Mouse (Mus musculus): ENCODE results near the gene Ctbp1. TPM values are rescaled to one million over a fixed set of nuclear protein-coding genes. Genes with fewer than 3 reads are reported as not detected.

Ctbp1 gene
- polyA plus RNA-seq, 1 experiment from 2014 or later: 489 TPM

DNA sequence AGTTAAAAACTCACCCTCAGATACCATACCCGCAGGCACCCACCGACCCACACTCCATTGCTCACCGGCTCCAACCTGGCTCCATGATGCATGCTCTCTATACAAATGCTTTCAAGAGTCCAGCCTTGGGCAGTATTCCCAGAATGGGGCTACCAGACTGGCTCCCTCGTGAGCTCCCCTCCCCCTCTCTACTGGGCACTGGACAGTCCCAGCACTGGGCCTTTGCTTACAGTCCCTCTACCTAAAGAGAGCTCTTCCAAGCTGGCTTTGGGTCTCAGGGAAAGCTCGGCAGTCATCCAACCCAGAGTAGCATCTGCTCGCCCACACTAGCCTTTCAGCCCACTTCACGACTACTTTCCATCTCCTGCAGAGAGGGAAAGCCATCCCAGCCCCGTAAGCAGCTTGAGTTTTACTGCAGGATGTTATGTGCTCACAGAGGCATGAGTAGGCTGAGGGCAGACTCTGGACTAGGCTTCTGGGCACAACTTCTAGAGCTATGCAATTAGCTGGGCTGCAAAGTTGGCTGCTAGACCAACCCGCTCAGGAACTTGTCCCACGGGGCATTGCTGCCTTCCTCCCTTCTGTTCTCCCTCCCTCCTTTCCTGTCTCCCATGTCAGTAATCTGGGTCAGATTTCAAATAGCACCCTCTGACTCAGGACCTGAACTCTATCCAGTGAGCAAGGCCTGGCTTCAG is 54.3 kb downstream of the Ctbp1 start:
- WGBS: 74% methylated on average over 10 of the region's 10 CpGs
- no peaks in the 10 kb centered on the region for H3K27me3 ChIP-seq

GRCm38 (mm10) chr5:33219831-33220230 is 55.0 kb downstream of the Ctbp1 start:
- H3K4me3 ChIP-seq: no peak overlapping the region
- no peaks in the 10 kb centered on the region for H3K27me3 ChIP-seq
- no peak overlapping the region for H3K4me2 ChIP-seq
- H3K4me1 ChIP-seq (replicated peaks): peaks cover 6% of the 10 kb centered on the region; the same call in 1 of the 2 replicates
- H3K9ac ChIP-seq: no peak overlapping the region
- no peak for ATAC-seq (ENCODE audit: low FRiP score, low read depth)
- no peaks in the 10 kb centered on the region for H3K36me3 ChIP-seq
- H3K9me3 ChIP-seq: no peaks in the 10 kb centered on the region
- 96% methylated on average over 4 of the region's 4 CpGs for WGBS
- no peak overlapping the region for H3K27ac ChIP-seq (replicated peaks)

More for the DNA sequence above, 54.3 kb downstream of the Ctbp1 start:
- Histone ChIP-seq H3K4me1 (replicated peaks) (peaks cover 6% of the 10 kb centered on the region; the same call in 1 of the 2 replicates), H3K27ac (replicated peaks) (no peak overlapping the region), H3K36me3 (no peaks in the 10 kb centered on the region), H3K4me2 (no peak overlapping the region), H3K4me3 (no peak overlapping the region), H3K9ac (no peak overlapping the region), H3K9me3 (no peaks in the 10 kb centered on the region)
- peak; percentile 54; the same call in 1 of the 2 replicates for ATAC-seq (ENCODE audit: low FRiP score, low read depth)

- H3K27ac ChIP-seq (replicated peaks): no peak overlapping the region
- no peak overlapping the region for H3K4me2 ChIP-seq
- H3K9me3 ChIP-seq: no peaks in the 10 kb centered on the region
- H3K27me3 ChIP-seq: no peaks in the 10 kb centered on the region
- H3K4me1 ChIP-seq (replicated peaks): peaks cover 6% of the 10 kb centered on the region; the same call in 1 of the 2 replicates
- ATAC-seq (ENCODE audit: low FRiP score, low read depth): no peak
- no peak overlapping the region for H3K9ac ChIP-seq
- no peaks in the 10 kb centered on the region for H3K36me3 ChIP-seq
- H3K4me3 ChIP-seq: no peak overlapping the region
- WGBS: 74% methylated on average over 20 of the region's 20 CpGs
Measured at GRCm38 (mm10) chr5:33218746-33219449, 55.9 kb downstream of the Ctbp1 start.

DNA sequence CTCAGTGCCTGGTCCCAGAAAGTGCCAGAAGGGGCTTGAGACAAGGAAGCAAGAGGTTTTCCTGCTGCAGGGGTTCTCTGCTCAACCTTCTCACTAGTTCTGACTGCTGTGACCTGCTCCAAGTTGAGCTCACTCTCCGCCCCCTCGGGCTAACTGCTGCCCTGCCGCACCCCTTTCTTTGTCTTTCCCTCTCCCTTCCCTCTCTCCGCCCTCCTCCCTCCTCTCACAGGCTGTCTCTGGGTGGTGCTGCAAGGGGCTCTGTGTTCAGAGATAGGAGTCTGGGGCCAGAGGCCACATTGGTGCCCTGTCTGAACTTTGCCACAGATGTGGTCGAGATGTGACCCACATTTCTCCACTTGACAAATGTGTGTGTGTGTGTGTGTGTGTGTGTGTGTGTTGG is 56.7 kb downstream of the Ctbp1 start, which contains the start of gene Spon2:
Gene Spon2, minus strand, starts transcription at position 375 of the 400 bp plus-strand sequence.
- no peak within 1 kb of the TSS for H3K27ac ChIP-seq (replicated peaks)
- no peak within 1 kb of the TSS for H3K4me2 ChIP-seq
- ATAC-seq (ENCODE audit: low FRiP score, low read depth): no peak
- no peaks in the 10 kb centered on the region for H3K36me3 ChIP-seq
- no peak within 1 kb of the TSS for H3K9ac ChIP-seq
- H3K9me3 ChIP-seq: no peaks in the 10 kb centered on the region
- H3K4me1 ChIP-seq (replicated peaks): peaks cover 6% of the 10 kb centered on the region; the same call in 1 of the 2 replicates
- 21% methylated on average over 5 of the region's 5 CpGs for WGBS
- H3K27me3 ChIP-seq: no peaks in the 10 kb centered on the region
- H3K4me3 ChIP-seq: no peak within 1 kb of the TSS

DNA sequence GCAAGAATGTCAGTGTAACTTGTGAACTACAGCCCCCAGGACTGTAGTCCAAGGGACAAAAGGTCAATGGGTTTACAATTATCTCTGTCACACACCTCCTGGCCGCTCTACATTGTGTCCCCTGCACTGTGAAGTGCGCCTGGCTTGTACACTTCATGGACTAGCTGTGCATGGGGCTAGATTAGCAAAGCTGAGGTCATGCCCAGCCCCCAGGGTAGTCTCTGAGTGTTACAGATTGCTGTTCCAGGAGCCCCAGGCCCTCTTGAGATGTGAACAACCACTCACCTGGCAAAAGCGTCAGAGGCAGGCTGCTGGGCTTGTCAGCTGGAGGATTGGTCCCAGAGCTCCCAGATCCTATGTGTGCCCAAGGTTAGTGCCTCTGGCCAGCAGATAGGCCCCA is 57.1 kb downstream of the Ctbp1 start:
- Histone ChIP-seq H3K4me1 (replicated peaks) (peaks cover 6% of the 10 kb centered on the region; the same call in 1 of the 2 replicates), H3K4me2 (no peak overlapping the region), H3K27me3 (no peaks in the 10 kb centered on the region), H3K36me3 (no peaks in the 10 kb centered on the region), H3K9me3 (no peaks in the 10 kb centered on the region), H3K9ac (no peak overlapping the region), H3K27ac (replicated peaks) (no peak overlapping the region), H3K4me3 (no peak overlapping the region)
- 53% methylated on average over 3 of the region's 3 CpGs for WGBS
- no peak for ATAC-seq (ENCODE audit: low FRiP score, low read depth)

GRCm38 (mm10) chr5:33214723-33215122 is 60.1 kb downstream of the Ctbp1 start:
- Histone ChIP-seq H3K9me3 (no peaks in the 10 kb centered on the region), H3K9ac (no peak overlapping the region), H3K4me2 (no peak overlapping the region), H3K27ac (replicated peaks) (no peak overlapping the region), H3K36me3 (no peaks in the 10 kb centered on the region), H3K4me1 (replicated peaks) (peaks cover 6% of the 10 kb centered on the region; the same call in 1 of the 2 replicates), H3K4me3 (no peak overlapping the region), H3K27me3 (no peaks in the 10 kb centered on the region)
- WGBS: 75% methylated on average over 4 of the region's 4 CpGs
- ATAC-seq (ENCODE audit: low FRiP score, low read depth): no peak

DNA sequence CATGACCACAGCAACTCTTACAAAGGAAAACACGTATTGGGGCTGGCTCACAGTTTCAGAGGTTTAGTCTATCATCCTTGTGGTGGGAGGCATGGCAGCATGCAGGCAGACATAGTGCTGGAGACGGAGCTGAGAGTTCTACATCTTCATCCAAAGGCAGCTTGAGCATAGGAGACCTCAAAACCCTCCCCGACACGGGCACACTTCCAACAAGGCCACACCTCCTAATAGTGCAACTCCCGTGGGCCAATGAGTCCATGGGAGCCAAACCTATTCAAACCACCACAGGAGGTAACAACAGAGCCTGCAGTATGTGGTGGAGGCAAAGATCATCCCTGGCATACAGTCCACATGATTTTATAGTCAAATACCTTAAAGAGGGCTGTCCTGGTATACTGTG is 63.5 kb downstream of the Ctbp1 start:
- Histone ChIP-seq H3K27ac (replicated peaks) (no peak overlapping the region), H3K27me3 (no peaks in the 10 kb centered on the region), H3K36me3 (no peaks in the 10 kb centered on the region), H3K4me3 (no peak overlapping the region), H3K4me2 (no peak overlapping the region), H3K9me3 (no peaks in the 10 kb centered on the region), H3K4me1 (replicated peaks) (no peaks in the 10 kb centered on the region), H3K9ac (no peak overlapping the region)
- ATAC-seq (ENCODE audit: low FRiP score, low read depth): no peak
- 86% methylated on average over 5 of the region's 5 CpGs for WGBS

- no peaks in the 10 kb centered on the region for H3K9me3 ChIP-seq
- ATAC-seq (ENCODE audit: low FRiP score, low read depth): no peak
- H3K4me3 ChIP-seq: no peak overlapping the region
- H3K36me3 ChIP-seq: no peaks in the 10 kb centered on the region
- 92% methylated on average over 3 of the region's 3 CpGs for WGBS
- no peaks in the 10 kb centered on the region for H3K27me3 ChIP-seq
- H3K9ac ChIP-seq: no peak overlapping the region
- no peaks in the 10 kb centered on the region for H3K4me1 ChIP-seq (replicated peaks)
- H3K4me2 ChIP-seq: no peak overlapping the region
- H3K27ac ChIP-seq (replicated peaks): no peak overlapping the region
Measured at GRCm38 (mm10) chr5:33210515-33210914, 64.3 kb downstream of the Ctbp1 start.

DNA sequence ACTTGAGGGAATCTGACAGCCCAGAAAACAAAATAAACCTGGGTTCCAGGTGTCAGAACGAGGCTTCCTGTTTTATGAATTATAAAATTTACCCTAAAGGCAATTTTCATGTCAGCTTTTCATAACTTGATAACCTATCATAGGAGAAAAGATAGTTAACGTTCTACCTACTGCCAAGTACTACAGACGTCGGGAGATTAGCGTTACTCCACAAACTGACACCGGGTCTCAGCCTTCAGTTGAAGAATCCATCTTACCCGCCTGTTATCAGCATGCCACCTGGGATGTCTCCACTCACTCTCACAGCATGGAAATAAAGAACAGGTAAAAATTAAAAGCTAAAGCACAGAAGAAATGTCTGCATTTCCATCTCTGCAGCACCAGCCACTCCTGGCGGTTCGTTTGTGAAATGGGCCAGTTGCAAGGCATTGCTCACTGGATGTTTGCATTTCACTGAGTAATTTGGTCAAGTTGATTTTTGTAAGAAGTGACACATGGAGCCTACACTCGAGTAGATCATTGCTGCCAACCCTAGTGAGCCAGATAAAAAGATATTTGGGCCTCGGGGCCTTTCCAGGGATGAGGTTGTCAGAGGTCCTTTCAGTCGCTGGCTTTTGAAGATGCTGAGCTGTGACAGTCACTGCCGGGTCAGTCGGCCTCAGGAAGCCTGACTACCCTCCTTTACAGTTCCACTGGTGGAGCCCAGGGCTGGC is 66.1 kb downstream of the Ctbp1 start:
- H3K4me3 ChIP-seq: no peak overlapping the region
- no peaks in the 10 kb centered on the region for H3K27me3 ChIP-seq
- H3K4me1 ChIP-seq (replicated peaks): no peaks in the 10 kb centered on the region; the same call in 1 of the 2 replicates
- H3K9ac ChIP-seq: no peak overlapping the region
- no peaks in the 10 kb centered on the region for H3K9me3 ChIP-seq
- H3K27ac ChIP-seq (replicated peaks): no peak overlapping the region
- WGBS: 78% methylated on average over 14 of the region's 14 CpGs
- no peak overlapping the region for H3K4me2 ChIP-seq
- no peak for ATAC-seq (ENCODE audit: low FRiP score, low read depth)
- no peaks in the 10 kb centered on the region for H3K36me3 ChIP-seq

DNA sequence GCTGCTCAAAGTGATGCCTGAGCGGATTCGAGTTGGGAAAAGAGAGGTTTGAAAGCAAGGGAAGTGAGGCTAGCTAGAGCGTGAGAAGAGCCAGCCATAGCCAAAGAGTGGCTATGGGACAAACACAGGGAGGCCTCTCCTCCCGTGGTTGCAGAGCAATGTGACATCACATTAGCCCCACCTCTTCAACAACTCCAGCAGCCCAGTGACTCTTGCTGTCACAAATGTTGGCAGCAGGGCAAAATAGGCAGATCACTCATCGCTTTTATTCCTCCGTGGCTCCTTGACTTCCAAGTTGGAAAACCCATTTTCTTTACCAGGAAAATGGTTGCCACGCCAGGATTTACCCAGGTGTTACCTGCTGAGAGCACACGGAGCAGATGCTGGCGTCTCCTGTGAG is 67.7 kb downstream of the Ctbp1 start:
- 60% methylated on average over 9 of the region's 9 CpGs for WGBS
- Histone ChIP-seq H3K27me3 (no peaks in the 10 kb centered on the region), H3K36me3 (no peaks in the 10 kb centered on the region), H3K4me1 (replicated peaks) (no peaks in the 10 kb centered on the region; the same call in 1 of the 2 replicates), H3K27ac (replicated peaks) (no peak overlapping the region), H3K9ac (no peak overlapping the region), H3K9me3 (no peaks in the 10 kb centered on the region), H3K4me3 (no peak overlapping the region), H3K4me2 (no peak overlapping the region)
- no peak for ATAC-seq (ENCODE audit: low FRiP score, low read depth)

- Histone ChIP-seq H3K4me2 (no peak overlapping the region), H3K36me3 (no peaks in the 10 kb centered on the region), H3K9me3 (no peaks in the 10 kb centered on the region), H3K27me3 (no peaks in the 10 kb centered on the region), H3K27ac (replicated peaks) (no peak overlapping the region), H3K4me3 (no peak overlapping the region), H3K4me1 (replicated peaks) (no peaks in the 10 kb centered on the region; the same call in 1 of the 2 replicates), H3K9ac (no peak overlapping the region)
- ATAC-seq (ENCODE audit: low FRiP score, low read depth): no peak
- WGBS: 94% methylated on average over 7 of the region's 7 CpGs
Measured at GRCm38 (mm10) chr5:33206328-33206727, 68.5 kb downstream of the Ctbp1 start.

DNA sequence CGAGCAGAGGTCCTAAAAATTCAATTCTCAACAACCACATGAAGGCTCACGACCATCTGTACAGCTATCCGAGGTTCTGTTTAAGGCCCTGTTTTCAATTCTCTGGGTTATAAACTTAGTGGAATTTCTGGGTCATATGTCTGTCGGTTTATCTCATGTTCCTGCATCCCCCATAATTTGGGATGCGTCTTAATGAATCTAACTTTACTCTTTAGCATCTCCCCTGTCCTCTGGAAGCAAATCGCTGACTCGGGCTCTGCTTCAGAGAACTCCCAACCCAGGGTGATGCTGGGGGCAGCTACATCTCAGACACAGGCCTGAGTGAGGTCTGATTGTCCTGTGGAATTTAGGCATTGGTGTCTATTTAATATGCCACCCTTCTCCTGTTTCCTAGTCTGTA is 70.5 kb downstream of the Ctbp1 start:
- ATAC-seq (ENCODE audit: low FRiP score, low read depth): no peak
- Histone ChIP-seq H3K9me3 (no peaks in the 10 kb centered on the region), H3K4me2 (no peak overlapping the region), H3K27ac (replicated peaks) (no peak overlapping the region), H3K27me3 (no peaks in the 10 kb centered on the region), H3K36me3 (no peaks in the 10 kb centered on the region), H3K4me3 (no peak overlapping the region), H3K9ac (no peak overlapping the region), H3K4me1 (replicated peaks) (no peaks in the 10 kb centered on the region; the same call in 1 of the 2 replicates)
- 86% methylated on average over 7 of the region's 7 CpGs for WGBS
